Mouse (Mus musculus): ENCODE data around the gene Ntn3.

- TF ChIP-seq POLR2A (IDR thresholded peaks at IDR 0.05; ENCODE audit: low read depth, low read length): no peak
- no peak for TF ChIP-seq CTCF (IDR thresholded peaks at IDR 0.05; ENCODE audit: extremely low read depth, insufficient read length, insufficient replicate concordance, low read depth, low read length)
These were observed 17.4 kb upstream of the Ntn3 start for GRCm38 (mm10) chr17:24226721-24227120.

All from small intestine, adult 2 months (tissue).